Mouse (Mus musculus): ENCODE measurements at regions not wholly inside any gene's neighbourhood (a gene's known extent, or its start where the extent isn't known, plus 50 kb on each side); places are given as distances from the start of the nearest gene placed in this dataset.
A peak's percentile ranks its signal among the peaks of the same experiment; 100 is the strongest.

DNA sequence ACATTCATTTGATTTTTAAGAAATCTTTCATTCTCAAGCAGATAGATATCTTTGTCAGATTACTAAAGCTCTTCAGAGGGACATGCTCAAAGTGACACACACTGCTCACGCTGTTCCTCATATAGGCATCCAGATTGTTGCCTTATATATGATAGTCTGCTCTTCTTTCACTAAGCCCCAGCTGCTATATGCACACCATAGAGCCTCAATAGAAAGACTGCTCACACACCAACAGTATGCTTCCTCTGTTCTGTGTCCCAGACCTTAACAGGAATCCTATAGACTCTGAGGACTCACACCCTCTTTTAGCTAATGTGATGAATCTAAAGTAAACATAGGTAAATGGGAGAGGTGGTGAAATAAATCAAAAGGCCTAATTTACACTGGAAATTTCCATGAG, 561.8 kb downstream of the Smarca1 start:
- no peak for DNase-seq (ENCODE audit: low spot score in 2 of 2)

DNA sequence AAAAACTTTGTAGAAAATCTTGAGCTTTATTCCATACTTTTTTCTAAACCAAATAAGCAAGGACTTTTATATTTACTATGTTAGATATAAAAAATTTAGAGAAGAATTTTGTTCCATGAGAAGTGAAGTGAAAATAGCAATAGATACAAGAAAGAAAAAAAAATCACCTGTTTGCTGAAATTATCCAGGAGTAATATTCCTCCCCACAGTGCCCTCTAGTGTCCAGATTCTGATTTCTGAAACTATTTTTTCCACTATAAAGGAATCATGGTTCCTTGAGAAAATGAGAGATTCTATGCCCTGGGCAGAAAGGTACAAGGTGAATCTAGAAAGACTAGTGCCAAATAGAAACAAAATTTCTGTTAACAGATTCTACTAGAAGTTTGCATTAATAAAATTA, 564.0 kb downstream of the Smarca1 start:
- DNase-seq (ENCODE audit: low spot score in 2 of 2) = no peak

DNA sequence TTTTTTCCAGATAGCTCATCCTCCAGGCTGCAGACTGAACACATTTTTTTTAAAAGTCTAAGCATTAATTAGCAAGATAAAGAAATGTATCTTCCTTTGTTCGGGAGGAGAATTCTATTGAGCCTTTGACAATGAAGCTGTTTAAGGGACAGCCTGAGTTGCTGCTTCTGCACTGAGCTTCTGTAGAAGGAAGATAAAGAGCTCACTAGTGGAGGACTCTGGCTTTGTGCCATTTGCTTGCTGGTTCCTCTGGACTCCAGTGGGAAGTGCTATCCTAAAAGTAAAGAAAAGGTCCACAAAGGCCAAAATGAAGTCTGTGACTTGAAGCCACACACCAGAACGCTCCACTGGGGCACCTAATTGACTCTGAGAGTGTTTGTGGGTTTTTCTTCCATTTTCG, 577.0 kb downstream of the Smarca1 start:
- no peak for DNase-seq (ENCODE audit: low spot score in 2 of 2)

DNA sequence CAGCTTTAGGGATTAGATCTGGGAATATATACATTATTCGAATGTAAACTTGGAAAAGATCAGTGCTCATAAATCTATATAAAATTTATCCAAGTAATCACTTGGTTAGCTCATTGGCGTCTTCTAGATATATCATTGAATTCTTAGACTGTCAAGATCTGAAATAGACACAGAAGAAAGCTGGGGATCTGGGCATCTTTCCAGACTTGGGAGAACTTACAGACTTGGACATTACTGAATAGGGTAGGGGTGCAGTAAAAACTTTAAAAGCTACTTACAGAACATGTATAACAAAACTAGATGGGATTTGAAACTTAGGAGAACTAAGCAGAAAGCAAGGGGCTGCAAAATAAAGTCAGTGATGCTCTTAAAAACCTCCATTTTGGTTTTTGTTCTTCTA, 585.6 kb downstream of the Smarca1 start:
- no peak for DNase-seq (ENCODE audit: low spot score in 2 of 2)

DNA sequence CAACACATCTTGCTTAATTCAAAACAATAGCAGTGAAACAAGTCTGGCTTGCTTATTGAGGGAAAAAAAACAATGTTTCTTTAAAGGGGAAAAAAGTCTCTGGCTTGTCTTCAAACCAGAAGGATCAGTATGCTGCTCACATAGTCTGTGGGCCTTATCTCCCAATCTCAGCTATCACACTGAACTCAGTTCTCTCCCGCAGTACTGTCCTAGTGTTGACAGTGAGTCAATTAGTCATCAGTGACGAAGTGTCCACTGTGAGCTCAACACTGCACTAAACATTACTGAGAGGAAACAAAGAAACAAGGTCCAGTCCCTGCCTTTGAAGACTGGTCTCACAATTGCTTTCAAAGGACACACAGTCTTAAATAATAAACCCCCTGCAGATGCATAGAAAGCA, 589.2 kb downstream of the Smarca1 start:
- DNase-seq (ENCODE audit: low spot score in 2 of 2) = no peak

DNA sequence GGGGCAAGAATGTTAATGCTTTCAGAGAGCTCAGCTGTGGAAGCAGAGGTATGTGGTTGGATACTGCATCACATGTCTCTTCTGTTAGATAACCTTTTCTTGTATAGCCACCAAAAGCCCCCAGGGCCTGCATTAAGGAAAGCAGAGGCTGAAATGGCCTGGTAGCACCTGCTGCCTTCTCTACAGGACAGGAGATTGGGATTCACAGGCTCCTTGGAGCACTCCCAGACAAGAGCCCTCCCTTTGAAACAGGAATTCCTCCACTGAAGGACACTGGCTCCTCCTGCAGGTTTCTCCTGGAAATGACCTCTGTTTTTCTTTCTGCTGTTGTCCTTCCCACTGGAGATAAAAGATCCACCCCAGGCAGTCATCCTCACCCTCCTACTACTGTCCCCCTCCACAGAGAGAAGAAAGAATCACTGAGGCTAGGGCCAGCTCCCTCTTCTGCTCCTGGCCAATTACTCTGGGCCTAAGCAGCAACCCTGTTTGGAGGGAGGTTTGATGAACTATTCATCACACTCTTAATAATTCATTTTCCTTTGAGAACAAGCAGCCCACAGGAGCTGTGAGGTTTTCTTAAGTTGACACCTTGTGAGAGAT, 600.1 kb downstream of the Smarca1 start:
- DNase-seq (ENCODE audit: low spot score in 2 of 2) = peak; percentile 5 to 20
